Mouse (Mus musculus) hindbrain, embryonic 13.5 days (tissue): ENCODE measurements around the gene Rasa2. TPM values are rescaled to one million over a fixed set of nuclear protein-coding genes. Genes with fewer than 3 reads are reported as not detected.
"Not testable (repeated sequence)": the region's sequence is repeated elsewhere in the genome, so short reads cannot be mapped to it uniquely, and the experiment has no call there.

Source experiments
- ATAC-seq: fragments of 200-750 bp; cut with Nextera tagmentation; 2 replicates; pipeline ENCODE4 v1.8.0; 2017; ENCODE audit warnings: moderate TSS enrichment; ENCODE audit not compliant: low FRiP score
- H3K27ac ChIP-seq: fragments of 300-500 bp; sonication (generic); 2 replicates; pipeline ENCODE4 v1.5.1; 2015; ENCODE audit warnings: inconsistent platforms, mild to moderate bottlenecking, moderate library complexity
- H3K27me3 ChIP-seq: fragments of 300-500 bp; sonication (generic); 2 replicates; pipeline ENCODE4 v1.6.1; 2015; ENCODE audit warnings: mild to moderate bottlenecking, inconsistent platforms
- H3K36me3 ChIP-seq: fragments of 300-500 bp; sonication (generic); 2 replicates; pipeline ENCODE4 v1.6.1; 2015; ENCODE audit warnings: mild to moderate bottlenecking, inconsistent platforms
- H3K4me1 ChIP-seq: fragments of 300-500 bp; sonication (generic); replicated peaks from 2 replicates; pipeline ENCODE4 v1.6.1; 2015; ENCODE audit warnings: inconsistent platforms
- H3K4me2 ChIP-seq: fragments of 300-500 bp; sonication (generic); 2 replicates; pipeline ENCODE4 v1.6.1; 2015; ENCODE audit warnings: inconsistent platforms, mild to moderate bottlenecking, moderate library complexity
- H3K4me3 ChIP-seq: fragments of 300-500 bp; sonication (generic); 2 replicates; pipeline ENCODE4 v1.5.1; 2015; ENCODE audit warnings: mild to moderate bottlenecking, inconsistent platforms
- H3K9ac ChIP-seq: fragments of 300-500 bp; sonication (generic); 2 replicates; pipeline ENCODE4 v1.6.1; 2015; ENCODE audit warnings: mild to moderate bottlenecking, inconsistent platforms
- H3K9me3 ChIP-seq: fragments of 300-500 bp; sonication (generic); 2 replicates; pipeline ENCODE4 v1.6.1; 2016; ENCODE audit warnings: inconsistent platforms
- WGBS: fragments of 180-500 bp; shearing (Covaris S2); methylation state at CpG from one replicate; pipeline ENCODE4 v1.1.7; 2015; 5-methylcytosine and 5-hydroxymethylcytosine counted together
- polyA plus RNA-seq: library from polyadenylated mRNA; unstranded; fragments of >200 nt; fragmentation: Nextera tagmentation; extraction: Ambion mirVana; gene quantifications from 2 replicates; pipeline ENCODE4 v1.2.1, GENCODE M21; 2015

Rasa2 gene
- polyA plus RNA-seq, 1 experiment from 2014 or later, result 18.3 TPM

- 51% methylated on average over 10 of the region's 10 CpGs for WGBS
- Histone ChIP-seq H3K9me3 (no peaks in the 10 kb centered on the region), H3K4me3 (no peak overlapping the region)
Measured at GRCm38 (mm10) chr9:96660510-96661244, 29.3 kb upstream of the Rasa2 start.

DNA sequence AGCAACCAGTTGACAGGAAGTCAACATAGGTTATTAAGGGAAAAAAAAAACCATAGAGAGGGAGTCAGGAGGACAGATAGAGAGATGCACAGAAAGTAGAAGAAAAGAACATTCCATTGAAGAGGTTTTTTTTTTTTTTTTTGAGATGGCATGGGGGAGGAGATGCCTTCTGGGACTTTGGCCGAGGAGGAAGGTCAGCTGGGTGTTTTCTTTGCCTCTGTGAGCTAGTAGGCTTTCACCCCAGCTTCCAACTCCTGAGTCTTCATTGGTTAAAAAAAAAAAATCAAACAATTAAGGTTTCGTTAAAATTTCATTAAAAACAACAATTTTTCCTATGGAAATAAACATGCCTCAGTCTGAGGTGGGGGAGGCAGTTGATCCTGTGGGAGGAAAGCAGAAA is 28.4 kb upstream of the Rasa2 start:
- Histone ChIP-seq H3K4me1 (no peaks in the 10 kb centered on the region), H3K9ac (no peak overlapping the region), H3K27ac (no peak overlapping the region; the same call in 1 of the 2 replicates), H3K4me3 (no peak overlapping the region), H3K27me3 (no peaks in the 10 kb centered on the region), H3K9me3 (no peaks in the 10 kb centered on the region), H3K36me3 (no peaks in the 10 kb centered on the region), H3K4me2 (no peak overlapping the region)
- WGBS, result 75% methylated on average over 2 of the region's 2 CpGs
- ATAC-seq, result no peak

More at GRCm38 (mm10) chr9:96660510-96661244, 29.3 kb upstream of the Rasa2 start:
- no peaks in the 10 kb centered on the region for H3K4me1 ChIP-seq
- H3K4me2 ChIP-seq, result no peak overlapping the region
- H3K27me3 ChIP-seq, result no peaks in the 10 kb centered on the region
- peak; percentile 77 for ATAC-seq
- H3K9ac ChIP-seq, result no peak overlapping the region
- no peaks in the 10 kb centered on the region for H3K36me3 ChIP-seq
- H3K27ac ChIP-seq, result no peak overlapping the region; the same call in 1 of the 2 replicates

DNA sequence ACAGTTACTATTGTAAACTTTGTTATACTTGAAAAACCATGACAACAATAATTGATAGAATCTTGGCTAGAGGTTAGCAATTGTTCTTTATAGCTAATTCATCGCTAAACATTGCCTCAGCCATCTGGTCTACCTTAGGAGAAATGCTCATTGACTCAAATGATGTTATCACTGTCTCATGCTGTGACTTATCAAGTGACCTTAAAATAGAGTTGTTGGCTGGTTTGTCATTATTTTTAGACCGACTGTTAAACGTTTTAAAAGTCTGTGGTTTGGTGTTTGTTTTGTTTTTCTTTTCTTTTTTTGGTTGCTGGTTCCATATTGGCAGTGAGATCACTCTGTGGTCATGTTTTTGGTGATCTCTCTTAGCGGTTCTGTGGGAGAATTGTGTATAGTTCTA is 22.1 kb upstream of the Rasa2 start:
- H3K4me1 ChIP-seq, result no peaks in the 10 kb centered on the region
- no peak overlapping the region for H3K9ac ChIP-seq
- no peaks in the 10 kb centered on the region for H3K9me3 ChIP-seq
- 76% methylated on average over 4 of the region's 4 CpGs for WGBS
- H3K4me3 ChIP-seq, result no peak overlapping the region
- ATAC-seq, result no peak
- H3K36me3 ChIP-seq, result no peaks in the 10 kb centered on the region
- no peak overlapping the region for H3K27ac ChIP-seq
- no peak overlapping the region for H3K4me2 ChIP-seq
- H3K27me3 ChIP-seq, result 0 out of 2 replicates have a peak, but pooled peaks cover 2% of the 10 kb centered on the region

DNA sequence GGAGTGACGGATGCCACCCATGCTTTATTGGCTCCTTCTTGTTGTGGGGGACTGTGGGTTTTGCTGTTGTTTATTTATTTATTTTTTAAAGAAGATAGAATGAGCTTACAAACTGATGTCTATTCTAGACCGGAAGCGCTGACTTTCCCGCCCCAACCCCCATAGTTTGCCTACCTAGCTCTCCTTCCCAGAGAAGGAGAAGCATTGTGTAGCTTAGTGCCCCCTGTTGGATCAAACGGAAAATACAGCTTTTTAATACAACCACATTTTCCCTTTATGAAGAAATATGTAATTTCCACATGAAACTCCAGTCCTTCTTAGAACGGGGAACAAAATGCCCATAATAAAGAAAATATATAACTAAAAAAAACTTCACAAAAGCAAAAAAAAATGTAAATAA is 21.3 kb upstream of the Rasa2 start:
- 62% methylated on average over 6 of the region's 6 CpGs for WGBS
- Histone ChIP-seq H3K27ac (no peak overlapping the region), H3K4me3 (no peak overlapping the region), H3K9ac (no peak overlapping the region), H3K4me1 (no peaks in the 10 kb centered on the region), H3K4me2 (no peak overlapping the region), H3K9me3 (no peaks in the 10 kb centered on the region), H3K27me3 (0 out of 2 replicates have a peak, but pooled peaks cover 2% of the 10 kb centered on the region), H3K36me3 (no peaks in the 10 kb centered on the region)
- ATAC-seq, result no peak

DNA sequence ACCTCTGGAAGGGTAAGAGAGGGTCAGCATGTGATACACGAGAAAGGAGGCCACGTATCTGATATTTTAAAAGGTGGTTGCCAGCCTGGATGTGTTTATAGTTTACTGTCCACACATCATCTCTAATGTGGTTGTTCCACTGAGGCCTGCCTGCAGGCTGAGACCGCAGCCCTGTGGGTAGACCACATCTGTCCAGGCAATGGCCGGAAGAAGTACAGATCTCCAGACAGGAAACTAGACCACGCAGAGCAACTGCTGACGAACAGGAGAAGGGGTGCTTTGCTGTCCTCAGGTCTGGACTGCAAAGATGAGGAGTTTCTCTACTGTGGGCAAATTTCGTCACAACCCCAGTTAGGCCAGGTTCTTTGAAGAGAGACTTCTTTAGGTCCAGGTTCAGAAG is 19.4 kb upstream of the Rasa2 start:
- Histone ChIP-seq H3K36me3 (no peaks in the 10 kb centered on the region), H3K27me3 (0 out of 2 replicates have a peak, but pooled peaks cover 2% of the 10 kb centered on the region), H3K4me3 (no peak overlapping the region), H3K4me1 (no peaks in the 10 kb centered on the region), H3K4me2 (no peak overlapping the region), H3K9me3 (no peaks in the 10 kb centered on the region), H3K27ac (no peak overlapping the region), H3K9ac (no peak overlapping the region)
- 91% methylated on average over 7 of the region's 7 CpGs for whole genome bisulfite sequencing
- no peak for ATAC-seq

GRCm38 (mm10) chr9:96649924-96650323 is 18.5 kb upstream of the Rasa2 start:
- Histone ChIP-seq H3K9me3 (no peaks in the 10 kb centered on the region), H3K27ac (no peak overlapping the region), H3K9ac (no peak overlapping the region), H3K36me3 (no peaks in the 10 kb centered on the region), H3K4me1 (no peaks in the 10 kb centered on the region), H3K27me3 (0 out of 2 replicates have a peak, but pooled peaks cover 2% of the 10 kb centered on the region), H3K4me2 (no peak overlapping the region), H3K4me3 (no peak overlapping the region)
- WGBS, result 71% methylated on average over 9 of the region's 9 CpGs
- no peak for ATAC-seq

DNA sequence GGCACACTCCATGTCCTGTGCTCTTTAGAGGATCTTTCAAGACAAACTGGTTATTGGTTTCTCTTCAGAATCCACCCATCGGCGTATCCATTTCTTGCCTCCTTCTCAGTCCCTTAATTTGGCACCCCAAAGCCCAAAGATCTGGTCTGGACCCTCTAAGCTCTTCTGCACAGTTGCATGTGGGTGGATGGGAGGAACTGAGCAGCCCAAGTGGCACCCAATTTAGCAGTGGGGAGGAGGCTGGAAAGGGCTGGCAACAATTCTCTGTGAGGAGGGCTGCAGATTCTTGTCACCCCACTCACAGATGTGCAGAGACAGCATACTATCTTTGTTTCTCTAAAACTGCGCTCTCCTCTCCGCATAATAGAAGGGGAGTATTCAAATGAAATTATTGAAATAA is 17.9 kb upstream of the Rasa2 start:
- no peaks in the 10 kb centered on the region for H3K36me3 ChIP-seq
- no peak for ATAC-seq
- H3K27ac ChIP-seq, result no peak overlapping the region
- H3K27me3 ChIP-seq, result 0 out of 2 replicates have a peak, but pooled peaks cover 2% of the 10 kb centered on the region
- WGBS, result 93% methylated on average over 4 of the region's 4 CpGs
- H3K9ac ChIP-seq, result no peak overlapping the region
- no peaks in the 10 kb centered on the region for H3K4me1 ChIP-seq
- no peak overlapping the region for H3K4me3 ChIP-seq
- no peaks in the 10 kb centered on the region for H3K9me3 ChIP-seq
- H3K4me2 ChIP-seq, result no peak overlapping the region

DNA sequence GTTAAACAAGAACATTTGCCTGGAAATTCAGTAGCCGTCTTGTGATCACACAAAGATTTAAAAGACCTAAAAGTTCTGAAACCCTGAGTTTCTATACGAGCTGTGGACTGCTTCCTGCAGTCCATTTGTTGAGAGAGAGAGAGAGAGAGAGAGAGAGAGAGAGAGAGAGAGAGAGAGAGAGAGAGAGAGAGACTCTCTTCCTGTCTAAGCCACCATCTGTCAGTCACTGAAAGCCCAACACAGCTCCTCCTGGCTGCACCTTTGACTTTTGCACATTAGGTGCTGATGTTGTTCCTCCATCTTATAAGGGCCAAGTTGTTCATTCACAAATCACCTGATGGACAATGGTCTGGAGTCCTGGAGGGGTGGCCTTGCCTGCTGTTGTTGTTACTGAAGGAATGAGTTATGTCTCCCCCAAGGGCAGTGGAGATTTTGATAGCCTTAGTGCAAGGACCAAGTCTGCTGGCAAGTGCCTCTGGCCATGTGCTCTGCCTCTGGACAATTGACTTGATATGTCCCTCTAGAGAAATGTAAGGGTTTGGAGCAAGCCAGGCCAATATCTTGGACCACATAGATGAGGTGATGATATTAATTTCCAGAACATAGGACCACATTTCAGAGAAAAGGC is 15.4 kb upstream of the Rasa2 start:
- no peak overlapping the region for H3K9ac ChIP-seq
- H3K4me2 ChIP-seq, result no peak overlapping the region
- WGBS, result 68% methylated on average over 2 of the region's 2 CpGs
- no peaks in the 10 kb centered on the region for H3K36me3 ChIP-seq
- H3K4me3 ChIP-seq, result no peak overlapping the region
- 0 out of 2 replicates have a peak, but pooled peaks cover 2% of the 10 kb centered on the region for H3K27me3 ChIP-seq
- no peak for ATAC-seq
- H3K9me3 ChIP-seq, result no peaks in the 10 kb centered on the region
- no peaks in the 10 kb centered on the region for H3K4me1 ChIP-seq
- no peak overlapping the region for H3K27ac ChIP-seq

DNA sequence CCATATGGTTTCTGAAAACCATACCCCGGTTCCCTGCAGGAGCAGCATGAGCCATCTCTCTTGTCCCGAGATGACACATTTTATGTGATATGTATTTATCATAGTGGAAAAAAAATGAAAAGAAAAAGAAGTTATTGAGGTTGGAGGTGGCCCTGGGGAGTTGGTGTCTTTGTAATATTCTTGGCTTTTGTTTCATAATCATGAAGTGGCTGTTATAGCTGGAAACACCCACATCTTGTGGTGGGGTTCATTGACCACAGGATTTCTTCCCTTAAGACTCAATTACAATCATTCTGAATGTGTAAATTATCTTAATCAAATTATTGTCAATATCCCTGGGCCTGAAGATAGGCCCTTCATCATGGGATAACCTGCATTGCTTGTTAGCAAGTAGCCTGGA is 13.4 kb upstream of the Rasa2 start:
- no peaks in the 10 kb centered on the region for H3K27me3 ChIP-seq
- no peak overlapping the region for H3K9ac ChIP-seq
- no peaks in the 10 kb centered on the region for H3K36me3 ChIP-seq
- H3K4me2 ChIP-seq, result no peak overlapping the region
- H3K4me3 ChIP-seq, result no peak overlapping the region
- H3K27ac ChIP-seq, result no peak overlapping the region
- H3K4me1 ChIP-seq, result no peaks in the 10 kb centered on the region
- no peaks in the 10 kb centered on the region for H3K9me3 ChIP-seq
- ATAC-seq, result no peak
- WGBS, result 85% methylated on average over 2 of the region's 2 CpGs

DNA sequence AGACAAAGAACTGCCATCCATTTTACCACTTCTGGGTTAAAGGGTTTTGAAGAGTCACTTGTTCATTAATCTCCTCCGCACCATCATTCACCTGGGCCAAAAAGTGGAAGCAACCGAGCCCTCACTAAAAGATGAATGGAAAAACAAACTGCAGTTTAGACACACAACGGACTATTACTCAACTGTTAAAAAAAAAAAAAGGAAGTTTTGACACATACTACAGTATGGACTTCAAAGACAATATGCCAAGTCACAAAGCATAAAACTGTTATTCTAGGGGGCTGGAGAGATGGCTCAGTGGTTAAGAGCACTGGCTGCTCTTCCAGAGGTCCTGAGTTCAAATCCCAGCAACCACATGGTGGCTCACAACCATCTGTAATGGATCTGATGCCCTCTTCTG is 12.6 kb upstream of the Rasa2 start:
- ATAC-seq, H3K4me3 ChIP-seq, H3K9me3 ChIP-seq, H3K9ac ChIP-seq, H3K27ac ChIP-seq, H3K4me1 ChIP-seq, H3K4me2 ChIP-seq, H3K27me3 ChIP-seq, H3K36me3 ChIP-seq: not testable (repeated sequence)
- 92% methylated on average over 3 of the region's 3 CpGs for WGBS

DNA sequence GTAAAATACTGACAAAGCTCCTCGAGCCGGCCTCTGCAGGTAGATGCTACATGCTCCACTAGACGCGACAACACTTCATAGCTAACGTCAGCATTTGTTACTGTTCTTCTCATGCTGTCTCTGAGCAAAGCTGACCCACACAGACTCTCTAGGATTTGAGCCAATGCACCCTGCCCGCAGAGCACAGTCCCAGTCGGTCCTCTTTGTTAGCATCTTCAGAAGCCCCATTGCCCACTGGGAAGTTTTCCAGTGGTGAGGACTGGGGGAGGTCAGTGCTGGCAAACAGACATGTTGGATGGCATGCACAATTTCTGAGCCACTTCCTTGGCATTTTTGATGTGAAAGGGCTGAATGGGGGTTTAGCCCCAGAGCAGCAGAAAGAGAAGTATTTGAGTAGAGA is 8.0 kb upstream of the Rasa2 start:
- no peaks in the 10 kb centered on the region for H3K9me3 ChIP-seq
- H3K4me2 ChIP-seq, result no peak overlapping the region
- H3K4me1 ChIP-seq, result no peaks in the 10 kb centered on the region
- no peaks in the 10 kb centered on the region for H3K36me3 ChIP-seq
- WGBS, result 88% methylated on average over 7 of the region's 7 CpGs
- 0 out of 2 replicates have a peak, but pooled peaks cover 4% of the 10 kb centered on the region for H3K27me3 ChIP-seq
- H3K27ac ChIP-seq, result no peak overlapping the region
- H3K9ac ChIP-seq, result no peak overlapping the region
- no peak for ATAC-seq
- H3K4me3 ChIP-seq, result no peak overlapping the region

DNA sequence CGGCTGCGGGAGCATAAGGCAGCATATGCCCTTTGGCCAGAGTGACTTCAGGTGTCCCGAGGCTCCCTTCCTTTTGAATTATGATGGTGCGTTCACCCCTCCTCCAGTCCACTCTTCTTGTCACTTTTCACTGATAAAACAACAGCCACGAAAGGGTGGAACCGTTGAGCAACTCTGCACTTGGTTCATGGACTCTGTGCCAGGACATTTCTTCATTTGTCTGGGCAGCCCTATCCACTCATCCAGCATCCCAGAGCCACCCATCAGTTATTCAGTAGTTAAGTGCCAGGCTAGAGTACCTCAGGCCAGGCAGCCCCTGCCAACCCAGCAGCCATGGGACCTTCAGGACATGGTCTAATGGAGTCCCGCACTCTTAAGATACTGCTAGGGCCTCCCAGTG is 7.1 kb upstream of the Rasa2 start:
- Histone ChIP-seq H3K27me3 (0 out of 2 replicates have a peak, but pooled peaks cover 9% of the 10 kb centered on the region), H3K27ac (no peak overlapping the region), H3K4me1 (no peaks in the 10 kb centered on the region), H3K9ac (no peak overlapping the region), H3K4me2 (no peak overlapping the region), H3K36me3 (no peaks in the 10 kb centered on the region), H3K4me3 (no peak overlapping the region), H3K9me3 (no peaks in the 10 kb centered on the region)
- ATAC-seq, result no peak
- WGBS, result 90% methylated on average over 7 of the region's 7 CpGs

GRCm38 (mm10) chr9:96637157-96637548 is 5.7 kb upstream of the Rasa2 start:
- peaks cover 20% of the 10 kb centered on the region for H3K27me3 ChIP-seq
- H3K9me3 ChIP-seq, result no peaks in the 10 kb centered on the region
- ATAC-seq, result no peak
- H3K9ac ChIP-seq, result no peak overlapping the region
- no peak overlapping the region for H3K4me3 ChIP-seq
- no peaks in the 10 kb centered on the region for H3K4me1 ChIP-seq
- H3K4me2 ChIP-seq, result no peak overlapping the region
- no peak overlapping the region for H3K27ac ChIP-seq
- 72% methylated on average over 7 of the region's 7 CpGs for WGBS
- H3K36me3 ChIP-seq, result no peaks in the 10 kb centered on the region
